Mouse (Mus musculus) urinary bladder, postnatal 14 days (tissue): Measurements from ENCODE around the gene Gm43720.
"Not testable (repeated sequence)": the region's sequence is repeated elsewhere in the genome, so short reads cannot be mapped to it uniquely, and the experiment has no call there.

ENCODE experiments used
- DNase-seq: peaks from one replicate; pipeline ENCODE4 v3.0.0; 2021; ENCODE audit warnings: low spot score

The Gm43720 gene

GRCm38 (mm10) chr5:138216632-138217031 is 63.1 kb downstream of the Gm43720 start:
- not testable (repeated sequence) for DNase-seq
